Mouse (Mus musculus) midbrain, embryonic 12.5 days (tissue): Measurements from ENCODE around the gene Gast. TPM values are rescaled to one million over a fixed set of nuclear protein-coding genes. Genes with fewer than 3 reads are reported as not detected.
A peak's percentile ranks its signal among the peaks of the same experiment; 100 is the strongest.
"Not testable (repeated sequence)": the region's sequence is repeated elsewhere in the genome, so short reads cannot be mapped to it uniquely, and the experiment has no call there.

Experiments
- ATAC-seq: fragments of 200-750 bp; cut with Nextera tagmentation; 2 replicates; pipeline ENCODE4 v1.8.0; 2017; ENCODE audit warnings: low read depth, moderate TSS enrichment, moderate library complexity; ENCODE audit not compliant: low FRiP score
- H3K27ac ChIP-seq: fragments of 300-500 bp; sonication (generic); replicated peaks from 2 replicates; pipeline ENCODE4 v1.5.1; 2016; ENCODE audit warnings: mild to moderate bottlenecking
- H3K27me3 ChIP-seq: fragments of 300-500 bp; sonication (generic); 2 replicates; pipeline ENCODE4 v1.6.1; 2016; ENCODE audit warnings: mild to moderate bottlenecking
- H3K36me3 ChIP-seq: fragments of 300-500 bp; sonication (generic); 2 replicates; pipeline ENCODE4 v1.6.1; 2016
- H3K4me1 ChIP-seq: fragments of 300-500 bp; sonication (generic); 2 replicates; pipeline ENCODE4 v1.6.1; 2016
- H3K4me2 ChIP-seq: fragments of 300-500 bp; sonication (generic); replicated peaks from 2 replicates; pipeline ENCODE4 v1.6.1; 2016; ENCODE audit warnings: mild to moderate bottlenecking, moderate library complexity
- H3K4me3 ChIP-seq: fragments of 300-500 bp; sonication (generic); 2 replicates; pipeline ENCODE4 v1.5.1; 2016; ENCODE audit warnings: mild to moderate bottlenecking
- H3K9ac ChIP-seq: fragments of 300-500 bp; sonication (generic); replicated peaks from 2 replicates; pipeline ENCODE4 v1.6.1; 2016; ENCODE audit warnings: mild to moderate bottlenecking, moderate library complexity
- H3K9me3 ChIP-seq: fragments of 300-500 bp; sonication (generic); 2 replicates; pipeline ENCODE4 v1.6.1; 2016; ENCODE audit warnings: mild to moderate bottlenecking
- whole genome bisulfite sequencing: fragments of 180-500 bp; shearing (Covaris S2); methylation state at CpG from one replicate; pipeline ENCODE4 v1.1.7; 2016; 5-methylcytosine and 5-hydroxymethylcytosine counted together
- polyA plus RNA-seq: library from polyadenylated mRNA; unstranded; fragments of >200 nt; fragmentation: Nextera tagmentation; extraction: Ambion mirVana; gene quantifications from 2 replicates; pipeline ENCODE4 v1.2.1, GENCODE M21; 2016

The Gast gene
- polyA plus RNA-seq, 1 experiment from 2014 or later, result 1.2 TPM

DNA sequence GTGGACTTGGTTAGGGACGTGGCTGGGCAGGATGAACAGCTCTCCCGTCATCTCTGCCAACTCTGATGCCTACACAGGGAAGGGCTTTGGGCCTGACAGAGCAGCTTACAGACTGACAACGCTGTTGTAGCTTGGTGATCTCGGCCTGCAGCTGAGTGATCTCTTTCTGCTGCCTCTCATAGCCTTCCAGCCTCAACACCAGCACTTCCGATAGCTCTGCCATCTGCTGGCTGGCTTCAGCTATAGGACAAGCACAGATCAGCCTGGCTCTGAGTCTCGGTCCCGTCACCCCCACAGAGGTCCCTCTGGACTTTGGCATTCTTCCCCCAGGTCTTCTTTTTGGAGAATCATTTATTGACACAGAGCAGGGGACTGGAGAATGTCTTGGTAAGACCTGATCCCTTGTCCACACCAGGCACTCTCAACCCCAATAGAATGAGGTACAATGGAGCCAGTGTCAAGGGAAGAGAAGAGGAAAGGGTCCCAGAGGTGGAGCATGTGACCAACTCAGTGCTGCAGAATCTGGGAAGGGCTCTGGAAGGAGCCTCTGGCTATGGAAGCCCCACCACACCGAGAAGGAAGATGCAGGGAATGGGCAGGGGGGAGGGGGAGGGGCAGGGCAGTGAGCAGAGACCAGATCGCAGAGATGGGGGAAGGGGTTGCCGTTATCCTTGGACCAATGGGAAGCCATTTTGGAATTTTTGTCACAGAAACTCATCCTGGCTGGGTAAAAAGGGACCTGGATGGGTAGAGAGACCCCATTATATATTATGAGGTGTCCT lies 18.1 kb downstream of the Gast start:
- no peak overlapping the region for H3K4me2 ChIP-seq
- H3K27ac ChIP-seq, result peak overlapping the region; percentile 30; the same call in 1 of the 2 replicates
- peaks cover 30% of the 10 kb centered on the region for H3K27me3 ChIP-seq
- peaks cover 34% of the 10 kb centered on the region for H3K4me1 ChIP-seq
- peaks cover 20% of the 10 kb centered on the region for H3K36me3 ChIP-seq
- H3K9me3 ChIP-seq, result no peaks in the 10 kb centered on the region
- ATAC-seq, result no peak
- H3K9ac ChIP-seq, result no peak overlapping the region; the same call in 1 of the 2 replicates
- H3K4me3 ChIP-seq, result no peak overlapping the region
- 36% methylated on average over 10 of the region's 10 CpGs for WGBS

DNA sequence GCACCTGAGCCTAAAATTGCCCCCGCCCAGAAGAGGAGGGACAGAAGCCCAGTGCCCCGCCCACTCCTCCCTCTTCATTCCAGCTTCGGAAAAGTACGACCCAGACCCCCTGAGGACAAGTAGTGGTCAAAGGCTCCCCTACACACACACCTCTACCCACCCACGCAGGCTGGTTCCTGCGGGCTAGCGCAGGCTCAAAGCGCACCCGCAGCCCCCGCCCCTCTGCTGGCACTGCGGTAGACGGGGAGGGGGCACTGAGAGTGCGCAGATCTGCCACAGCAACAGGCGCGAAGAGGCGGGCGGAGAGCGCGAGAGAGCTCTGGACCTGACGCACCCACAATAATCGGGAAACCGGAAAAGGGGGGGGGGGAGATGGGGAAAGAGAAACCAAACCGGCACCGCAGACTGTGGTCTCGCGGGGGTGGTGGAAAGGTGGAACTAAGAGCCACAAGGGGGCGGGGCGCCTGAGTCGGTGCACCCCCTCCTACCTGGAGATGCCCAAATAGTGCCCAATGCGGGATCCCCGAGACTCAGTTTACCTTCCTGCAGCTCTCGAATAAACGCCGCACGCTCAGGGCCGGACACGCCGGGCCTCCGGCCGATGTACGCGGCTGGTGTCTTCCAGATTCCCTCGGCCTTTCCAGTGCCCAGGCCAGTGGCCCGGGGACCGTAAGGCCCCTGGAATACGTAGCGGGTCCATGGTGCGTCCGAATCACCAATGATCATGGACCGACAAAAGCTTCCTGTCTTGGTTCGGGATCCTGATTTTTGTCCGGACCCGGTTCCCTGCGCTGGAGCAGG lies 21.1 kb downstream of the Gast start:
- H3K27ac ChIP-seq, result peak overlapping the region; percentile 61
- no peaks in the 10 kb centered on the region for H3K9me3 ChIP-seq
- peaks cover 13% of the 10 kb centered on the region for H3K36me3 ChIP-seq
- WGBS, result 1% methylated on average over 53 of the region's 54 CpGs
- peaks cover 56% of the 10 kb centered on the region for H3K27me3 ChIP-seq
- H3K9ac ChIP-seq, result peak overlapping the region; percentile 72
- H3K4me1 ChIP-seq, result peaks cover 29% of the 10 kb centered on the region
- H3K4me2 ChIP-seq, result peak overlapping the region; percentile 97
- ATAC-seq, result peak; percentile 57
- peak overlapping the region; percentile 80 for H3K4me3 ChIP-seq

DNA sequence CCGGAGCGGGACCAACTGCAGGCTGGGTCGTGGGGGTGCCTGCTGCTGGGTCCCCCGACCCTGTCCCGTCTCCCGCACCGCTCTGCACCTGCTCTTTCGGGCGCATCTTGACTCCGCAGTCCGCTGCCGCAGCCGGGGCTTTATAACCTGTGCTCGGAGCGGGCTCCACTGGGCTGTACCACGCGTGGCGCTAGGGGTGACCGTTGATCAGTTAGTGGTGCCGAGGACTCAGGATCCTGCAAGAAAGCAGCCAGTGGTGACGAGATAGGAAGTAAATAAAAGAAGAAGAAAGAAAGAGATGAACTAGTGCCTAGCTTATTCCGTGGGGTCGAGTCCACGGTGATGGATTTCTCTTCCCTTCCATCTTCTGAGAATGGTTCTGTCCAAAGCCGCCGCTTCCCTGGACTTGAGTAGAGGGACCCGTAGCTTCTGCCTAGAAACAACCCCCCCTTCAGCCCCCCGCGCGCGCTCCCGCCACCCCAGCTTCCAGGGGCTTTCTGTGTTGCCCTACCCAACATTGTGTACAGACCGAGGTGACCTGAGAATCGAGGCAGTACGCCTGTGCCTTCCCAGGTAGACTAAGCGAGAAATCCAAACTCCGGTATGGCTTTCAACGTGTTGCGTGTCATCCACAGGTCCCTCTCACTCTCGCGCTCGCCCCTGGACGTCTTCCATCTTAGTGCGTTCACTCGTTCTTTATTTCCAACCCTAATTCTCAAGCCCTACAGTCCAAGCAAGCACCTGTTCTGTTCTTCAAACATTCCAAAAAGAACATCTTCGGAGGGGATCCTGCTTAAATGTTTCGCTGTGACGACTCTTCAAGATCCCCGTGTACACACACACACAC lies 22.0 kb downstream of the Gast start, which contains the start of gene Hap1:
Gene Hap1, minus strand, starts transcription at position 157 of the 847 bp plus-strand sequence.
- 1% methylated on average over 49 of the region's 49 CpGs for WGBS
- Histone ChIP-seq H3K4me2 (peak within 1 kb of the TSS; percentile 97), H3K9me3 (no peaks in the 10 kb centered on the region), H3K4me1 (peaks cover 29% of the 10 kb centered on the region), H3K27ac (peak within 1 kb of the TSS; percentile 61), H3K9ac (peak within 1 kb of the TSS; percentile 72), H3K36me3 (peaks cover 13% of the 10 kb centered on the region), H3K27me3 (peaks cover 59% of the 10 kb centered on the region), H3K4me3 (peak within 1 kb of the TSS; percentile 80)
- ATAC-seq, result peak; percentile 65

DNA sequence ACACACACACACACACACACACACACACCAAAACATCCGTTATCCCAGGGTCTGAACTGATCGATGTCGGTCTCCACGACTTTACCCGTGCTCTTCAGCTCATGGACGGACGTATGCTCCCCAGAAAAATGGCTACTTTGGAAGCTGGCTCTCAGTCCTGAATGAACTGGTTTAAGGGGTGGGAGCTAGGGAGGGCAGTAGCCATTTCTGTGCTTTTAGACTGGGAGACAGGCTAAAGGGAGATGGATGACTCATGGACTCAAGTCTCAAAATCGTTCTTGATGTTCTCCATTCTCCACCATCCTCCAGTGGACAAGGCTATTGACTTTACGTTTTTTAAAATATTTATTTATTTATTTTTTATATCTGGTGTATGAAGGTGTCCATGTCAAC lies 22.6 kb downstream of the Gast start:
- Histone ChIP-seq H3K27me3 (peaks cover 59% of the 10 kb centered on the region), H3K4me2 (peak overlapping the region; percentile 97), H3K9ac (peak overlapping the region; percentile 72), H3K4me3 (peak overlapping the region; percentile 80), H3K27ac (no peak overlapping the region), H3K4me1 (peaks cover 29% of the 10 kb centered on the region), H3K36me3 (peaks cover 13% of the 10 kb centered on the region), H3K9me3 (no peaks in the 10 kb centered on the region)
- no peak for ATAC-seq
- WGBS, result 20% methylated on average over 9 of the region's 9 CpGs

DNA sequence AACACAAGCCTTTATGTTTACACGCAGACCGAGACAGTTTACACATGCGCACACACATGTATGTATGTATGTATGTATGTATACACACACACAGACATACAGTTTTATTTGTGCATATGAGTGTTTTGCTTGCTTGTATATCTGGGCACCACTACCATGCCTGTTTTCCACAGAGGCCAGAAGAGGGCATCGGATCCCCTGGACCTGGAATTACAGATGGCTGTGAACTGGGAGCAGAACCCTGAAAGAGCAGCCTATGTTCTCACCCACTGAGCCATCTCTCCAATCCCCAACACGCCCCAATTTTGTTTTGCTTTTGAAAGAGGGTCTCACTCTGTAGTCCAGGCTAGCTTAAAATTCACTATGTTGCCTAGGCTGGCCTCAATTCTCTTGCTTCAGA lies 23.2 kb downstream of the Gast start:
- Histone ChIP-seq H3K4me1 (peaks cover 24% of the 10 kb centered on the region), H3K4me3 (no peak overlapping the region), H3K27me3 (peaks cover 59% of the 10 kb centered on the region), H3K4me2 (0 out of 2 replicates have a peak overlapping the region, but pooled peaks have one; percentile 97), H3K36me3 (peaks cover 13% of the 10 kb centered on the region), H3K9me3 (no peaks in the 10 kb centered on the region), H3K27ac (no peak overlapping the region), H3K9ac (no peak overlapping the region)
- WGBS, result 53% methylated on average over 5 of the region's 5 CpGs
- ATAC-seq, result no peak

DNA sequence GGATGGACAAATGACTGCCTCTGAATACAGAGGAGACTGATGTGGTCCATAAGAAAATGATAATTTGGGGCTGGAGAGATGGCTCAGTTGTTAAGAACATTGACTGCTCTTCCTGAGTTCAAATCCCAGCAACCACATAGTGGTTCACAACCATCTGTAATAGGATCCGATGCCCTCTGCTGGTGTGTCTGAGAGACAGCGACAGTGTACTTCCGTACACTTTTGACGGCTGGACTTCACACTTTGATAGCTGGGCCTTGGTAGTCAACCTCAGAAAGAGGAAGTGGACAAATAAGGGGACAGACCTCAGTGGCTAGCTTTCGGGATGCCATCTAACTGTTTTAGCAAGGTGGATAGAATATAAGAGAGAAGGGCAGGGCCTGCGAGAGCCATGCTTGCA lies 26.0 kb downstream of the Gast start:
- ATAC-seq, result no peak
- no peak overlapping the region for H3K4me3 ChIP-seq
- H3K36me3 ChIP-seq, result no peaks in the 10 kb centered on the region
- peaks cover 43% of the 10 kb centered on the region for H3K27me3 ChIP-seq
- peaks cover 10% of the 10 kb centered on the region for H3K4me1 ChIP-seq
- 81% methylated on average over 6 of the region's 6 CpGs for WGBS
- no peak overlapping the region for H3K9ac ChIP-seq
- no peaks in the 10 kb centered on the region for H3K9me3 ChIP-seq
- no peak overlapping the region for H3K27ac ChIP-seq
- no peak overlapping the region for H3K4me2 ChIP-seq

DNA sequence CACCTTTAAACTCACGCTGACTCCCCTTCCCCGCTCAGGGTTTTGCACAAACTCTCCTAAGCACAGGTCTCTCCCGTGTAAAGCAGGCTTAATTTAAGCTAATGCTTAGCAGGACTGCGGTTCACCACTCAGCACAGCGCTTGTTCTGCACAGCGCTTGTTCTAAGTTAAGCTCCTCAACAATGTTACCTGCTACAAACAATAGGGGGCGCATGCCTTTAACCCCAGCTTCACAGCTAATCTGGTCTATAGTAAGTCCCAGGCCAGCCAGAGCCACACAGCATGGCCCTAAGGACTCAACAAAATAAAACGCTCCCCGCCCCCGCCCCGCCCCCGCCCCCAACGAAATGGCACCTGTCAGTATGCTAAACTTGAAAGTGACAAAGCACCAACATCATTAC lies 26.9 kb downstream of the Gast start:
- WGBS, result no CpG with 5 or more reads among the region's 13 CpGs
- H3K4me2 ChIP-seq, result not testable (repeated sequence)
- peaks cover 43% of the 10 kb centered on the region for H3K27me3 ChIP-seq

DNA sequence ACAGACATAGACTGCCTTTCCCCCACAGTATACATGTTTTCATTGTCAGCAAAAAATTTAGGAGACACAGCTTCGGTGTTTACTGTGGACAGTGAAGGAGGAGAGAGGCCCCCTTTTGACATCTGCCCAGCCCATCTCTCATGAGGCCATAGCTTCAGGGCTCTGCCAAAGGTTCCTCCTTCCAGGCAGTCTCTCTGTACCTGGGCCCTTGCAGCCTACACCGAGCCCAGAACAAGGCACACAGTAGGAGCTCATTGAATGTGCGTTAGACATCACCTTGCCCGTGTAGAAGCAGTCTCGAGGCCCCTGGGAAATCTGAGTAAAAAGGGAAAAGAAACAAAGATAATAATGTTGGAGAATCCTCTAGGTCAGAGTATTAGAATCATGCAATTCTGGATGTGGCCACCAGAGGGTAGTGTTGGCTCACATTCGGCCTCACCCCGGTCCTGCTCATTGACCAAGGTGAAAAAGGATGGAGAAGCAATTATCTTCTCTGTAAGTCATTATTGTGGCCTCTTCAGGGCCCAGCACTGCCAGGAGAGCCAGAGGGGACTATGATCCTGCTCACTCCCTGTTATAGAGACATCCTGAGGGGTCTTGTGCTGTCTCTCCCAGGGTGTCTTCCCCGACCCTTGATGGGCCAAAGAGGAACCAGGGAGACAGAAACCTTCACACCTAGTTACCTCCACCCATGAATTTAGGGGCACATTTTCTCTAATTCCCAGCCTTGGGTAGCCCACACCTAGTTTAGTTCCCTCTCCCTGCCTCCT lies 28.2 kb downstream of the Gast start:
- peak; percentile 62 for ATAC-seq
- H3K27me3 ChIP-seq, result peaks cover 34% of the 10 kb centered on the region
- no peak overlapping the region for H3K4me3 ChIP-seq
- no peak overlapping the region for H3K4me2 ChIP-seq
- H3K4me1 ChIP-seq, result 0 out of 2 replicates have a peak, but pooled peaks cover 3% of the 10 kb centered on the region
- H3K36me3 ChIP-seq, result no peaks in the 10 kb centered on the region
- H3K9me3 ChIP-seq, result no peaks in the 10 kb centered on the region
- no peak overlapping the region for H3K9ac ChIP-seq
- WGBS, result 18% methylated on average over 8 of the region's 8 CpGs
- no peak overlapping the region for H3K27ac ChIP-seq

More for the DNA sequence above, 26.9 kb downstream of the Gast start:
- not testable (repeated sequence) for H3K27ac ChIP-seq, H3K4me3 ChIP-seq, H3K36me3 ChIP-seq, H3K4me1 ChIP-seq, H3K9ac ChIP-seq, ATAC-seq, H3K9me3 ChIP-seq

DNA sequence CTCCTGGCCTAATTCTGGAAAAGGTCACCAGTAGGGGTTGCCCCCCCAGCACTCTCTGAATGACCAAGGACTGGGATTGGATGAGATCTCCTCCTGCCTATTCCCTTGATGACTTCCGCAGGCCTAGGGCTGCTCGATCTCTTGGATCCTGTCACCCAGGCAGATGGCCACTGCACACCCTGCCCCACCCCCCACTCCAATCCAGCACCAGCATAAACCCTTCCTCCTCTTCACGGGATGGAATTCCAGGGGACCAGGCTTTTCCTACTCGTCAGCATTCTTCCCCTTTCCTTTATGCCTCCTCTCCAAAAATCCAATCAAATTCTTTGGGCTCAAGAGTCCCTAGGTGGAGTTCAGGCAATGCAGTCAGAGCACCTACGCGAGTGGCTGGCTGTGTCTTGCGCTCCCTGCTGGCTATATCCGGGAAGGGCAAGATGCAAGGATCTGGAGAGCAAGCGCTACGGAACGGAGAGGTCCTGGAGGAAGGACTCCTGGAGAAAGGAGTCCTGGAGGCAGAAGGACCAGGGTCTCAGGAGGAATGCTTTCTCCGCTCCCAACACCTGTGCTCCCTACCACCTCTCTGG lies 28.9 kb downstream of the Gast start:
- no peak for ATAC-seq
- no peak overlapping the region for H3K4me2 ChIP-seq
- no peaks in the 10 kb centered on the region for H3K9me3 ChIP-seq
- H3K27ac ChIP-seq, result no peak overlapping the region
- no peak overlapping the region for H3K4me3 ChIP-seq
- H3K36me3 ChIP-seq, result no peaks in the 10 kb centered on the region
- no peak overlapping the region for H3K9ac ChIP-seq
- 20% methylated on average over 12 of the region's 12 CpGs for WGBS
- H3K4me1 ChIP-seq, result 0 out of 2 replicates have a peak, but pooled peaks cover 3% of the 10 kb centered on the region
- peaks cover 31% of the 10 kb centered on the region for H3K27me3 ChIP-seq

DNA sequence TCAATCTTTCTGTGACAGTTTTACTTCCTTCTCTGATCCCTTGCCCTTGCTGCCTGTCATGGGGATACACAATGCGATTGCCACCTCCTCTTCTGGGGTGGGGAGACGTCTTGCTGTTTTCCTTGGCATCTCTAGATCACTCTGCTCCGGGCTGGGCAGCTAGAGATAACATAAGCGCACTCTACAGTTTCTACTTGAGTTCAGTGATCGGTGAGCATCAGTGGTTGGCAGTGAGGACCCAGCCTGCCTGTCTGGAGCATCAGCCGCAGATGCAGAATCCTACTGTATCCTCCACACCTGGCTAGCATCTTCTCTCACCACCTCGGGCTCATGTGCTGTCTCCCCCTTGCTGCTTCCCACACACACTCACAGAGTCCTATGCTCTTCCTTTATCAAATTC lies 34.9 kb downstream of the Gast start:
- no peak for ATAC-seq
- H3K36me3 ChIP-seq, result peaks cover 11% of the 10 kb centered on the region

More for the DNA sequence above, 34.9 kb downstream of the Gast start:
- 89% methylated on average over 7 of the region's 7 CpGs for WGBS
- H3K4me3 ChIP-seq, result no peak overlapping the region
- no peaks in the 10 kb centered on the region for H3K9me3 ChIP-seq
- H3K27ac ChIP-seq, result no peak overlapping the region
- no peak overlapping the region for H3K9ac ChIP-seq
- peaks cover 5% of the 10 kb centered on the region; the same call in 1 of the 2 replicates for H3K4me1 ChIP-seq
- H3K4me2 ChIP-seq, result no peak overlapping the region
- H3K27me3 ChIP-seq, result no peaks in the 10 kb centered on the region
